Mouse (Mus musculus) erythroblast, adult 5-6 weeks (primary cell): Measurements from ENCODE around the gene Nupl2. TPM values are rescaled to one million over a fixed set of nuclear protein-coding genes. Genes with fewer than 3 reads are reported as not detected.

Source experiments
- ATAC-seq: replicated peaks from 2 replicates; pipeline ENCODE4 v1.8.0; 2016; ENCODE audit warnings: moderate number of reproducible peaks, mild to moderate bottlenecking, moderate TSS enrichment, inconsistent platforms; ENCODE audit not compliant: poor library complexity, low FRiP score, severe bottlenecking
- total RNA-seq, 2 experiments: library from RNA; stranded (forward) in 1 of 2; stranded (reverse) in 1 of 2; fragments of 150-400 nt in 1 of 2; fragments of 200-764, 138-1000 nt in 1 of 2; gene quantifications; 2 replicates each; pipeline versions ENCODE4 v1.2.3 to v1.2.4; 2015 to 2017; ENCODE audit warnings: low replicate concordance in 2 of 2

Nupl2 gene
- total RNA-seq, 2 experiments from 2014 or later = 8.6 to 12.0 TPM

DNA sequence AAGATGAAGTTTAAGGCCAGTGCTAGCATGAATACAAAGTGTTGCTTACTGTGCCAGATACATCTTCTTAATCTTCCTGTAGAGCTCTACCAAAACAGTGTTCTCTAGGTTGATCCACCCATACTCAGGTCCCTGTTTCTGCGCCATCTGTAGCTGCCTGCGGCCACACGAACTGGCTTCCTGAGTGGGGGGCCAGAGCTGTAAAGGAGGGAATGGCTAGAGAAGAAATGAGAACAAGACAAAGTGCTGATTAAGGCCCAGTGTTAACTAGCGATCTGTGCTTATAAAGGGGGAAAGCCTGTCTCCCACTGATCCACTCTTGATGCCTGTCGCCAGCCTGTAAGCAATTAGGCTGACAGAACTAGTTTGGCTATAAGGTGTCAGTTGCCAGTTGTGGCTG is 38.5 kb downstream of the Nupl2 start:
- no peak for ATAC-seq

DNA sequence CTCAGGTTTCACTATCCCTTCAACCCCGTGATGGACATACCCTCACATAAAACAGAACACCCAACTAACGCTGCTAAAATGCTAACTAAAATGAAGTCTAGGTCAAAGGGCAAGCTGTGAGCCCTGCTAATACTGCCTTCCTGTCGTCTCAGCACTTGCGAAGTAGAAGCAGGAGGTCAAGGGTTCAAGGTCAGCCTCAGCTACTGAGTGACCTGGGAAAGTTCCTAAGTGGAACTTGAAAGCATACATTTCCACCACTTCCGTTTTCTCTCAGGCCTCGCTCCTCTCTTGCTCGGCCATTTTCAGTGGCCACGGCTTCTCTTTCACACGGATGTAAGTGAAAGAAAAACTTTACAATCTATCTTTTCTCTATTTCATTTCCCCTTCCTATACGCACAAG is 43.2 kb downstream of the Nupl2 start:
- ATAC-seq = no peak

DNA sequence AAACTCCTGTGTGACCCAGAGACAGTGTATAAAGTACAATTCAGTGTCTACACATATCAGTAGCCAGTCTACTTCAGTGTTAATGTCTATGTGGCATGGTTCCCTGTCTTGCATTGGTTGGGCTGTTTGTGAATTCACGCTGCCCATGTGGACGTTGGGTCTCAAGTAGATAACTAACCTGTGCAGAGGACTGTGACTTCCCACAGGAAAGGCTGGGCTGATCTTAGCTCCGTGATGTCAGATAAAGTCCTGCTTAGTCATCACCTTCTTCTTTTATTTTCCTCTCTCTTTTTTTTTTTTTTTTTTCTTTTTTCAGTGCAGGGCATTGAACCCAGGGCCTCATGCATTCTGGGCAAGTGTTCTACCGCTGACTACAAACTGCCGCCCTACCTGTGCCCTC is 43.7 kb downstream of the Nupl2 start:
- ATAC-seq = no peak

DNA sequence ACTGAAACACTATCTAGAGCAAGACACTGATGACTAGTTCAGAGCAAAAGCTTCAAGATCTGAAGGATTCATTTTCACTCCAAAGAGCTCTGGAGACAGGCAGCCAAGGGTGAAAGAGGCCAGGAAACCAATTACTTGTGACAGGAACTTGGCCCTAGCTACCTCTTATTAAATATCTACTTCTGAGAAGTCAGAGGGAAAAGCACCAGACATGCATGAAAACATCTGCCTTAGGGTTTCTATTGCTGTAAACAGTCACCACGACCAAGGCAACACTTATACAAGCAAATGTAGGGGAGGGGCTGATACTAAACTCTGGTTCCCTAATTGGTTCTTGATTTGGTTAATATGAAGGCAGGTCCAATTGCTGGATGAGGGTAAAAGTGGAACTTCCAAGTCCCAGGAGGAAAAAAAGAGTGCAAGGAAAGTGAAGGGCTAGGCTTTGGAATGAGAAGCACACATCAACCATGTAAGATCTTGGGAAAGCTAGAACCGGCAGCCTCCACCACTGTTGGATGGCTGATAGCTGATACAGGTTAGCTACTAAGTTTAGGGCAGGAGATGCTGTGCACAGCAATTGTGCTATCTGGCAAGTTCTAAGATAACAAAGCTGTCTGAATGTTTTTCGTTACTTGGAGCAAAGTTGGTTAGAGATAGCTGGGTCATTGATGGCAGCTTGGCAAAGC is 49.2 kb downstream of the Nupl2 start:
- ATAC-seq = no peak

DNA sequence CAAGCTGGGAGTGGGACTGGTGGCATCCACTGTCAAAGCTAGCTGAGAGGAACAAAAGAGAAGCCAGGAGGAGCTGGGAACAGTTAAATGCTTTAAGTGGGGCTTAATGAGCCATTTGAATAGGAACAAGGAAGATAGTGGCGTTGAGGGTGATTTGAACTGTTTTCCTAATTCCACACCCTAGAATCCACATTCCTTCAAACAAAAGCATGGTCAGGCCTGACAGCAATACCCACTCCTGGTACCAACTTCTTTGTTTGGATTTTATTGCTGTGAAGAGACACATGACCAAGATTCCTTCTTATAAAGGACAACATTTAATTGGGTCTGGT is 49.8 kb downstream of the Nupl2 start:
- no peak for ATAC-seq

DNA sequence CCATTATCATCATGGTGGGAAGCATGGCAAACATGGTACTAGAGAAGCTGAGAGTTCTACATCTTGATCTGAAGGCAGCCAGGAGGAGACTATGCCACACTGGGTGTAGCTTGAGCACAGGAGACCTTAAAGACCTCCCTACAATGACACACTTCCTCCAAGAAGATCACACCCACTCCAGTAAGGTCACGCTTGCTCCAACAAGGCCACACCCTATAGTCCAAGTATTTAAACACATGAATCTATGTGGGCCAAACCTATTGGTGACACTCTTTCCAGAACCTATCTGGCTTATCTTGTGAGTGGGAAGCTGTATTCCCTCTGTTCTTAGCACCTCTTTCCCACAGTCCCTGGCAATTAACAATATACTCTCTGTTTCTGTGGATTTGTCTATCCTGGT is 50.1 kb downstream of the Nupl2 start:
- ATAC-seq = no peak

Other genes starting within 250 kb of the Nupl2 start
- 255 and 281 TPM in 2 replicates for gene Fam126a, start 134.3 kb upstream of the Nupl2 start, total RNA-seq (2015; ENCODE audit: low replicate concordance)
- 210 and 266 TPM in 2 replicates for gene Fam126a, start 134.3 kb upstream of the Nupl2 start, total RNA-seq (2017; ENCODE audit: low replicate concordance)
- 129 and 174 TPM in 2 replicates for gene Klhl7, start 64.4 kb upstream of the Nupl2 start, total RNA-seq (2015; ENCODE audit: low replicate concordance)
- 149 and 157 TPM in 2 replicates for gene Klhl7, start 64.4 kb upstream of the Nupl2 start, total RNA-seq (2017; ENCODE audit: low replicate concordance)
- not detected in 2 replicates for gene Kcnh2, start 186.6 kb downstream of the Nupl2 start, total RNA-seq (2015; ENCODE audit: low replicate concordance)
- gene Kcnh2, start 186.6 kb downstream of the Nupl2 start, total RNA-seq (2017; ENCODE audit: low replicate concordance) = 0.14 TPM in 1 of 2 replicates, not detected in the other
- gene Nos3, start 199.8 kb downstream of the Nupl2 start, total RNA-seq (2015; ENCODE audit: low replicate concordance) = not detected in 2 replicates
- gene Nos3, start 199.8 kb downstream of the Nupl2 start, total RNA-seq (2017; ENCODE audit: low replicate concordance) = not detected in 2 replicates
- not detected in 2 replicates for gene Atg9b, start 227.2 kb downstream of the Nupl2 start, total RNA-seq (2015; ENCODE audit: low replicate concordance)
- gene Atg9b, start 227.2 kb downstream of the Nupl2 start, total RNA-seq (2017; ENCODE audit: low replicate concordance) = not detected in 2 replicates
- gene Abcb8, start 228.7 kb downstream of the Nupl2 start, total RNA-seq (2015; ENCODE audit: low replicate concordance) = 11.3 and 22.7 TPM in 2 replicates
- 2.9 and 5.5 TPM in 2 replicates for gene Abcb8, start 228.7 kb downstream of the Nupl2 start, total RNA-seq (2017; ENCODE audit: low replicate concordance)
- not detected in 2 replicates for gene Asic3, start 248.4 kb downstream of the Nupl2 start, total RNA-seq (2015; ENCODE audit: low replicate concordance)
- 1.3 TPM in 1 of 2 replicates, not detected in the other for gene Asic3, start 248.4 kb downstream of the Nupl2 start, total RNA-seq (2017; ENCODE audit: low replicate concordance)